Mouse (Mus musculus) spleen, adult 2 months (tissue): ENCODE data around the gene Dock4.

ENCODE experiments used
- CTCF ChIP-seq: fragments of 200-500 bp; IDR thresholded peaks from 2 replicates; pipeline ENCODE4 v1.5.1; 2011; ENCODE audit warnings: mild to moderate bottlenecking, inconsistent platforms; ENCODE audit not compliant: insufficient read depth, insufficient read length, insufficient replicate concordance; ENCODE audit errors: extremely low read depth
- POLR2A ChIP-seq: fragments of 200-500 bp; IDR thresholded peaks from 2 replicates; pipeline ENCODE4 v1.6.1; 2011; ENCODE audit warnings: low read depth, low read length, inconsistent platforms

DNA sequence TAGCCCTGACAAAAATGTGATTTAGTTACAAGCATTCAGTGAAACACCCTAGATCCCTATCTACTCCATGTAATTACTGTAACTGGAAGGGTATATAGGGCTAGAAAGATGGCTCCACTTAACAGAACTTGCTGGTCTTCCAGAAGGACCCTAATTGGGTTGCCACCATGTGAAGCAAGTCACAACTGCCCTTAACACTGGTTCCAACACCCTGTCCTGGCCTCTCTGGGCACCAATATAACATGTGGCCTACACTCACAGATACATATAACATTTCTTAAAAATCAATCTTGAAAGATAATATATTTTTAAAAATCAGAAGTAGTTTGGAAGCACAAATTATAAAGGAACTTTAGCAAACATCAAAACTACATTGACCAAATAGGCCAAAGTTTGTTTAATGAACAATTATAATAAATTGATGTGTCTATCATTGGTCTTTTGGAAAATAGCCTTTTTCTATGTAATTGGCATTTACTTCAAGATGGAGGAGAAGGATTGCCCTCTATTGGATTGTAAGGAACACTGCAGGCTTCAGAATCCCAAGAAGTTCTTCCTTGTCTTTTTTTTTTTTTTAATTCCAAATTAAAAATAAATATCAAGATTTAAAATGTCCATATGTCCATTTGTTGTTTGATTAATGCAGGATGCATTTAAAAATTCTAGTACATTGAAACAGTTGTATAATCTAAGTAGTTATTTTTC, 369.1 kb downstream of the Dock4 start:
- no peak for TF ChIP-seq POLR2A
- no peak for TF ChIP-seq CTCF
